Mouse (Mus musculus) spleen, adult 2 months (tissue): Measurements from ENCODE around the gene Slco4a1.

Source experiments
- CTCF ChIP-seq: fragments of 200-500 bp; IDR thresholded peaks from 2 replicates; pipeline ENCODE4 v1.5.1; 2011; ENCODE audit warnings: mild to moderate bottlenecking, inconsistent platforms; ENCODE audit not compliant: insufficient read depth, insufficient read length, insufficient replicate concordance; ENCODE audit errors: extremely low read depth
- POLR2A ChIP-seq: fragments of 200-500 bp; IDR thresholded peaks from 2 replicates; pipeline ENCODE4 v1.6.1; 2011; ENCODE audit warnings: low read depth, low read length, inconsistent platforms

- TF ChIP-seq POLR2A (no peak), CTCF (no peak)
Observed at GRCm38 (mm10) chr2:180417731-180418130, 38.3 kb upstream of the Slco4a1 start.
